Mouse (Mus musculus) ES-E14 (cell line): ENCODE measurements around the gene Serinc5.

Experiments
- CHD2 ChIP-seq: IDR thresholded peaks from 2 replicates; pipeline ENCODE4 v1.6.1; 2014; ENCODE audit warnings: mild to moderate bottlenecking, low read depth, low read length, inconsistent platforms
- MAFK ChIP-seq: IDR thresholded peaks from 2 replicates; pipeline ENCODE4 v1.6.1; 2014; ENCODE audit warnings: mild to moderate bottlenecking, low read depth, low read length, inconsistent platforms; ENCODE audit not compliant: insufficient read depth
- ZNF384 ChIP-seq: IDR thresholded peaks from 2 replicates; pipeline ENCODE4 v1.6.1; 2012; ENCODE audit warnings: low read depth, low read length, inconsistent platforms

GRCm38 (mm10) chr13:92589255-92589654 lies 21.6 kb upstream of the Serinc5 start:
- TF ChIP-seq ZNF384 = no peak
- TF ChIP-seq CHD2 = no peak
- no peak for TF ChIP-seq MAFK
